Mouse (Mus musculus) lung, postnatal 0 days (tissue): ENCODE data around the gene Erc2.

Experiments used
- CTCF ChIP-seq: IDR thresholded peaks from 2 replicates; pipeline ENCODE4 v1.5.1; 2016; ENCODE audit warnings: antibody characterized with exemption, mild to moderate bottlenecking
- EP300 ChIP-seq: IDR thresholded peaks from 2 replicates; pipeline ENCODE4 v1.6.1; 2016; ENCODE audit warnings: antibody characterized with exemption, mild to moderate bottlenecking, control low read depth

DNA sequence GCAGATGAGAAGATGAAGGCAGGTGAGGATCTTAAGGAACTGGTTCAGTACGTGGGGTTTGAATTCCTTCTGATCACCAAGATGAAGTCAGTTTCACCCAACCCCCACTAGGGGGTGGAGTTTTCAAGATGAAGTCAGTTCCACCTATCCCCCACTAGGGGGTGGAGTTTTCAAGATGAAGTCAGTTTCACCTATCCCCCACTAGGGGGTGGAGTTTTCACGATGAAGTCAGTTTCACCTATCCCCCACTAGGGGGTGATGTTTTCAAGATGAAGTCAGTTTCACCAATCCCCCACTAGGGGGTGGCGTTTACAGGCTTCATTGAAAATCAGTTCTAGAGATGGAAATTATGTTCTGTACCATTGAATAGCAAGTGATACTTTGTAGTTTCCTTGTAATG lies 181.7 kb downstream of the Erc2 start:
- TF ChIP-seq CTCF (peak; percentile 99), EP300 (no peak)
